In genomic region chr17:63117130-63117529, GRCm38 (mm10) we compare ENCODE assay signal across 23 mouse cellular contexts.
DNase-seq lines count a peak whose midpoint lies in the region; ATAC-seq and TF ChIP-seq lines count a peak whose summit lies in the region.
"Had no signal": no experiment of that assay in that cellular context is flagged by ENCODE, and none has a peak within 500 bp of the region (broad histone marks: within the 10 kb centered on the region; RNA-seq: fewer than 3 reads in every experiment).

No protein-coding gene starts in this region.

- no peaks in the 10 kb centered on the region for H3K36me3 ChIP-seq in midbrain, embryonic 10.5 days
- H3K36me3 ChIP-seq in midbrain, embryonic 14.5 days (ENCODE audit: control insufficient read depth, insufficient read depth, low read length) = no peaks in the 10 kb centered on the region
- no peaks in the 10 kb centered on the region for H3K36me3 ChIP-seq in limb, embryonic 14.5 days (ENCODE audit: control insufficient read depth, insufficient read depth, low read length)
- H3K36me3 ChIP-seq: heart, embryonic 12.5 days; hindbrain, embryonic 12.5 days; liver, embryonic 15.5 days had no signal

- no peak for ATAC-seq in midbrain, embryonic 14.5 days (ENCODE audit: low FRiP score, low TSS enrichment)
- ATAC-seq in limb, embryonic 14.5 days (ENCODE audit: low FRiP score, low read depth) = no peak
- ATAC-seq: activated CD4-positive, CD25-positive, alpha-beta regulatory T cell, adult 4 months; CD4-positive, CD25-positive, alpha-beta regulatory T cell, adult 4 months had no signal

- H3K9me3 ChIP-seq in midbrain, embryonic 10.5 days (replicated peaks) = no peaks in the 10 kb centered on the region
- no peaks in the 10 kb centered on the region for H3K9me3 ChIP-seq in midbrain, embryonic 14.5 days (ENCODE audit: control insufficient read depth, low read length)
- no peaks in the 10 kb centered on the region for H3K9me3 ChIP-seq in limb, embryonic 14.5 days (ENCODE audit: control insufficient read depth, low read length)
- H3K9me3 ChIP-seq: heart, embryonic 12.5 days; hindbrain, embryonic 12.5 days; limb, embryonic 13.5 days; liver, embryonic 15.5 days had no signal

- peaks cover 40% of the 10 kb centered on the region for H3K27me3 ChIP-seq in midbrain, embryonic 10.5 days (ENCODE audit: low read depth, poor library complexity, severe bottlenecking)
- no peaks in the 10 kb centered on the region for H3K27me3 ChIP-seq in midbrain, embryonic 14.5 days (ENCODE audit: control insufficient read depth, insufficient read depth, low read length)
- no peaks in the 10 kb centered on the region for H3K27me3 ChIP-seq in limb, embryonic 14.5 days (ENCODE audit: control insufficient read depth, insufficient read depth, low read length)
- H3K27me3 ChIP-seq: heart, embryonic 12.5 days; hindbrain, embryonic 12.5 days; limb, embryonic 13.5 days; liver, embryonic 15.5 days had no signal

- H3K4me1 ChIP-seq in midbrain, embryonic 10.5 days = peaks cover 13% of the 10 kb centered on the region
- peaks cover 7% of the 10 kb centered on the region; the same call in 1 of the 2 replicates for H3K4me1 ChIP-seq in midbrain, embryonic 14.5 days (ENCODE audit: control insufficient read depth, insufficient read depth, low read length)
- peaks cover 21% of the 10 kb centered on the region for H3K4me1 ChIP-seq in limb, embryonic 14.5 days (ENCODE audit: control insufficient read depth, insufficient read depth, low read length)
- H3K4me1 ChIP-seq: liver, embryonic 15.5 days had no signal

- intact Hi-C loops in left cerebral cortex, postnatal 14 days (cut with DNase I) = no loop called here

- H3K4me2 ChIP-seq in midbrain, embryonic 14.5 days (ENCODE audit: low read length) = no peak overlapping the region
- H3K4me2 ChIP-seq in limb, embryonic 14.5 days (replicated peaks; ENCODE audit: low read depth, low read length, severe bottlenecking) = no peak overlapping the region
- H3K4me2 ChIP-seq: heart, embryonic 12.5 days; hindbrain, embryonic 12.5 days; limb, embryonic 13.5 days; liver, embryonic 15.5 days had no signal

- DNase-seq in embryo, embryonic 10.5 days (ENCODE audit: low spot score) = peak; percentile 23
- no peak for DNase-seq in embryo, embryonic 9.5 days (ENCODE audit: extremely low spot score)
- DNase-seq in midbrain, embryonic 10.5 days (ENCODE audit: low spot score) = peak; percentile 27
- DNase-seq in midbrain, embryonic 14.5 days = no peak
- no peak for DNase-seq in limb, embryonic 14.5 days (ENCODE audit: low spot score)
- DNase-seq in ovary, postnatal 14 days (ENCODE audit: low spot score) = no peak
- DNase-seq in left cerebral cortex, postnatal 14 days (ENCODE audit: low spot score in 2 of 2) = no peak
- DNase-seq in kidney, postnatal 36 days = no peak
- DNase-seq: adrenal gland, postnatal 14 days; cerebellum, adult 11-12 months; cerebellum, postnatal 14 days; gastrocnemius, adult 2 months; heart, postnatal 14 days; kidney, adult 8-10 months; kidney, postnatal 14 days; layer of hippocampus, adult 9-11 months; thymus, postnatal 36 days had no signal

- no peak for TF ChIP-seq POLR2A in limb, embryonic 14.5 days (IDR thresholded peaks at IDR 0.05; ENCODE audit: borderline replicate concordance, extremely low read depth, insufficient read depth, insufficient read length)

- H3K4me3 ChIP-seq in midbrain, embryonic 10.5 days = no peak overlapping the region
- H3K4me3 ChIP-seq in midbrain, embryonic 14.5 days (replicated peaks; ENCODE audit: low read depth, low read length) = no peak overlapping the region
- no peak overlapping the region for H3K4me3 ChIP-seq in limb, embryonic 14.5 days (replicated peaks; ENCODE audit: low read length)
- H3K4me3 ChIP-seq: gastrocnemius, adult 2 months; heart, embryonic 12.5 days; hindbrain, embryonic 12.5 days; limb, embryonic 13.5 days; liver, embryonic 15.5 days had no signal

- H3K27ac ChIP-seq in midbrain, embryonic 10.5 days (replicated peaks) = no peak overlapping the region
- no peak overlapping the region for H3K27ac ChIP-seq in midbrain, embryonic 14.5 days (replicated peaks; ENCODE audit: low read depth, low read length)
- H3K27ac ChIP-seq in limb, embryonic 14.5 days (replicated peaks; ENCODE audit: low read depth, low read length) = 0 out of 2 replicates have a peak overlapping the region, but pooled peaks have one; percentile 1
- H3K27ac ChIP-seq: gastrocnemius, adult 2 months; hindbrain, embryonic 12.5 days; limb, embryonic 13.5 days; liver, embryonic 15.5 days had no signal

- 71% methylated on average over 5 of the region's 5 CpGs for WGBS in midbrain, embryonic 10.5 days
- 62% methylated on average over 5 of the region's 5 CpGs for WGBS in midbrain, embryonic 14.5 days
- WGBS in limb, embryonic 14.5 days = 74% methylated on average over 5 of the region's 5 CpGs

- no peak overlapping the region for H3K9ac ChIP-seq in midbrain, embryonic 14.5 days (replicated peaks; ENCODE audit: low read length)
- H3K9ac ChIP-seq in limb, embryonic 14.5 days (ENCODE audit: low read depth, low read length, severe bottlenecking) = no peak overlapping the region
- H3K9ac ChIP-seq: heart, embryonic 12.5 days; hindbrain, embryonic 12.5 days; limb, embryonic 13.5 days; liver, embryonic 15.5 days had no signal

Comparison
In these comparisons a context has a peak if more than half of its experiments do, and no peak if none do; other contexts are left out.
1. DNase-seq: peak in embryo, embryonic 10.5 days (single experiment) and midbrain, embryonic 10.5 days (single experiment); none in embryo, embryonic 9.5 days (single experiment), midbrain, embryonic 14.5 days (single experiment), limb, embryonic 14.5 days (single experiment), ovary, postnatal 14 days (single experiment), left cerebral cortex, postnatal 14 days (0 of 2) and kidney, postnatal 36 days (0 of 2).